Mouse (Mus musculus) kidney, postnatal 0 days (tissue): ENCODE measurements around the gene Gab2. TPM values are rescaled to one million over a fixed set of nuclear protein-coding genes. Genes with fewer than 3 reads are reported as not detected.

ENCODE experiments used
- ATAC-seq: fragments of 200-750 bp; cut with Nextera tagmentation; replicated peaks from 2 replicates; pipeline ENCODE4 v1.8.0; 2017; ENCODE audit warnings: low read depth, moderate number of reproducible peaks, moderate TSS enrichment, moderate library complexity; ENCODE audit not compliant: low FRiP score
- DNase-seq: peaks from one replicate; pipeline ENCODE4 v3.0.0-alpha.2; 2016; ENCODE audit warnings: low spot score
- H3K27ac ChIP-seq: fragments of 300-500 bp; sonication (generic); 2 replicates; pipeline ENCODE4 v1.5.1; 2014; ENCODE audit warnings: mild to moderate bottlenecking
- H3K27me3 ChIP-seq: fragments of 300-500 bp; sonication (generic); 2 replicates; pipeline ENCODE4 v1.6.1; 2014; ENCODE audit warnings: low read length, mixed read lengths; ENCODE audit not compliant: insufficient read depth
- H3K36me3 ChIP-seq: fragments of 300-500 bp; sonication (generic); 2 replicates; pipeline ENCODE4 v1.6.1; 2014; ENCODE audit warnings: low read length, mixed read lengths; ENCODE audit not compliant: insufficient read depth
- H3K4me1 ChIP-seq: fragments of 300-500 bp; sonication (generic); replicated peaks from 2 replicates; pipeline ENCODE4 v1.6.1; 2014; ENCODE audit warnings: antibody characterized with exemption, low read length, mixed read lengths; ENCODE audit not compliant: insufficient read depth
- H3K4me2 ChIP-seq: fragments of 300-500 bp; sonication (generic); 2 replicates; pipeline ENCODE4 v1.6.1; 2014; ENCODE audit warnings: mild to moderate bottlenecking, low read length, moderate library complexity, mixed read lengths
- H3K4me3 ChIP-seq: fragments of 300-500 bp; sonication (generic); replicated peaks from 2 replicates; pipeline ENCODE4 v1.5.1; 2014; ENCODE audit warnings: low read depth, low read length
- H3K9ac ChIP-seq: fragments of 300-500 bp; sonication (generic); 2 replicates; pipeline ENCODE4 v1.6.1; 2014; ENCODE audit warnings: low read depth, low read length
- H3K9me3 ChIP-seq: fragments of 300-500 bp; sonication (generic); replicated peaks from 2 replicates; pipeline ENCODE4 v1.6.1; 2016; ENCODE audit warnings: low read length, inconsistent platforms, mixed read lengths
- CTCF ChIP-seq: IDR thresholded peaks from 2 replicates; pipeline ENCODE4 v1.5.1; 2016; ENCODE audit warnings: antibody characterized with exemption, low read depth, mild to moderate bottlenecking, moderate library complexity
- WGBS: fragments of 180-500 bp; shearing (Covaris S2); extraction: QIAGEN DNeasy Blood & Tissue Kit; methylation state at CpG from one replicate; pipeline ENCODE4 v1.1.7; 2014; 5-methylcytosine and 5-hydroxymethylcytosine counted together
- polyA plus RNA-seq: library from polyadenylated mRNA; unstranded; fragments of >200 nt; fragmentation: Nextera tagmentation; extraction: Ambion mirVana; gene quantifications from 2 replicates; pipeline ENCODE4 v1.2.1, GENCODE M21; 2015

Gene Gab2
- polyA plus RNA-seq, 1 experiment from 2014 or later = 10.6 TPM

GRCm38 (mm10) chr7:97079651-97080365 lies 1.6 kb upstream of the Gab2 start:
- TF ChIP-seq CTCF = no peak
- Histone ChIP-seq H3K27me3 (no peaks in the 10 kb centered on the region), H3K27ac (peak overlapping the region; percentile 75), H3K4me2 (no peak overlapping the region), H3K9ac (no peak overlapping the region), H3K4me3 (no peak overlapping the region), H3K4me1 (peaks cover 4% of the 10 kb centered on the region; the same call in 1 of the 2 replicates), H3K36me3 (no peaks in the 10 kb centered on the region), H3K9me3 (no peaks in the 10 kb centered on the region)
- DNase-seq (peak; percentile 36), ATAC-seq (no peak)
- 56% methylated on average over 4 of the region's 4 CpGs for WGBS

GRCm38 (mm10) chr7:97080621-97081241 lies 655 bp upstream of the Gab2 start:
- H3K27me3 ChIP-seq = no peaks in the 10 kb centered on the region
- TF ChIP-seq CTCF = no peak
- peak overlapping the region; percentile 69 for H3K4me2 ChIP-seq
- H3K4me1 ChIP-seq = peaks cover 4% of the 10 kb centered on the region; the same call in 1 of the 2 replicates
- 35% methylated on average over 4 of the region's 4 CpGs for WGBS
- DNase-seq = no peak
- peak overlapping the region; percentile 98 for H3K9ac ChIP-seq
- ATAC-seq = no peak
- H3K4me3 ChIP-seq = peak overlapping the region; percentile 96
- no peaks in the 10 kb centered on the region for H3K9me3 ChIP-seq
- peak overlapping the region; percentile 98 for H3K27ac ChIP-seq
- H3K36me3 ChIP-seq = no peaks in the 10 kb centered on the region

GRCm38 (mm10) chr7:97081959-97082218 lies 503 bp downstream of the Gab2 start:
- peaks cover 4% of the 10 kb centered on the region; the same call in 1 of the 2 replicates for H3K4me1 ChIP-seq
- peak; percentile 23 for ATAC-seq

GRCm38 (mm10) chr7:97082219-97083101 lies 1.1 kb downstream of the Gab2 start:
- WGBS = under 1% methylated on average over 40 of the region's 40 CpGs
- Histone ChIP-seq H3K9me3 (no peaks in the 10 kb centered on the region), H3K4me1 (peaks cover 4% of the 10 kb centered on the region; the same call in 1 of the 2 replicates), H3K27ac (peak overlapping the region; percentile 98), H3K9ac (peak overlapping the region; percentile 98), H3K36me3 (no peaks in the 10 kb centered on the region), H3K4me3 (peak overlapping the region; percentile 96), H3K27me3 (no peaks in the 10 kb centered on the region), H3K4me2 (peak overlapping the region; percentile 69)
- DNase-seq (peak; percentile 97), ATAC-seq (peak; percentile 75)
- TF ChIP-seq CTCF = no peak

More at GRCm38 (mm10) chr7:97081959-97082218, 503 bp downstream of the Gab2 start:
- H3K4me3 ChIP-seq = peak overlapping the region; percentile 96
- H3K27ac ChIP-seq = peak overlapping the region; percentile 98
- WGBS = under 1% methylated on average over 29 of the region's 38 CpGs
- no peaks in the 10 kb centered on the region for H3K9me3 ChIP-seq
- H3K27me3 ChIP-seq = no peaks in the 10 kb centered on the region
- peak overlapping the region; percentile 98 for H3K9ac ChIP-seq
- DNase-seq = no peak
- no peaks in the 10 kb centered on the region for H3K36me3 ChIP-seq
- no peak for TF ChIP-seq CTCF
- peak overlapping the region; percentile 69 for H3K4me2 ChIP-seq

GRCm38 (mm10) chr7:97083579-97083978 lies 2.2 kb downstream of the Gab2 start:
- H3K27ac ChIP-seq = peak overlapping the region; percentile 98
- WGBS = 68% methylated on average over 9 of the region's 9 CpGs
- peak overlapping the region; percentile 69; the same call in 1 of the 2 replicates for H3K4me2 ChIP-seq
- DNase-seq (peak; percentile 3), ATAC-seq (no peak)
- TF ChIP-seq CTCF = no peak
- H3K9ac ChIP-seq = no peak overlapping the region
- no peaks in the 10 kb centered on the region for H3K36me3 ChIP-seq
- no peaks in the 10 kb centered on the region for H3K9me3 ChIP-seq
- H3K27me3 ChIP-seq = no peaks in the 10 kb centered on the region
- peaks cover 4% of the 10 kb centered on the region; the same call in 1 of the 2 replicates for H3K4me1 ChIP-seq
- no peak overlapping the region for H3K4me3 ChIP-seq

- H3K4me1 ChIP-seq = peaks cover 4% of the 10 kb centered on the region; the same call in 1 of the 2 replicates
- no peak overlapping the region for H3K27ac ChIP-seq
- ATAC-seq (no peak), DNase-seq (peak; percentile 46)
- TF ChIP-seq CTCF = no peak
- H3K4me3 ChIP-seq = no peak overlapping the region
- H3K27me3 ChIP-seq = no peaks in the 10 kb centered on the region
- WGBS = 74% methylated on average over 1 of the region's 1 CpGs
- H3K9me3 ChIP-seq = no peaks in the 10 kb centered on the region
- H3K36me3 ChIP-seq = no peaks in the 10 kb centered on the region
- H3K4me2 ChIP-seq = no peak overlapping the region
- H3K9ac ChIP-seq = no peak overlapping the region
Observed at GRCm38 (mm10) chr7:97084181-97084580, 2.8 kb downstream of the Gab2 start.
